Mouse (Mus musculus) ovary, postnatal 36 days (tissue): ENCODE data around the gene Mrpl39.
A peak's percentile ranks its signal among the peaks of the same experiment; 100 is the strongest.

Source experiments
- DNase-seq: peaks from one replicate; pipeline ENCODE4 v3.0.0; 2022; ENCODE audit warnings: low spot score, mixed read lengths

Mrpl39 gene

DNA sequence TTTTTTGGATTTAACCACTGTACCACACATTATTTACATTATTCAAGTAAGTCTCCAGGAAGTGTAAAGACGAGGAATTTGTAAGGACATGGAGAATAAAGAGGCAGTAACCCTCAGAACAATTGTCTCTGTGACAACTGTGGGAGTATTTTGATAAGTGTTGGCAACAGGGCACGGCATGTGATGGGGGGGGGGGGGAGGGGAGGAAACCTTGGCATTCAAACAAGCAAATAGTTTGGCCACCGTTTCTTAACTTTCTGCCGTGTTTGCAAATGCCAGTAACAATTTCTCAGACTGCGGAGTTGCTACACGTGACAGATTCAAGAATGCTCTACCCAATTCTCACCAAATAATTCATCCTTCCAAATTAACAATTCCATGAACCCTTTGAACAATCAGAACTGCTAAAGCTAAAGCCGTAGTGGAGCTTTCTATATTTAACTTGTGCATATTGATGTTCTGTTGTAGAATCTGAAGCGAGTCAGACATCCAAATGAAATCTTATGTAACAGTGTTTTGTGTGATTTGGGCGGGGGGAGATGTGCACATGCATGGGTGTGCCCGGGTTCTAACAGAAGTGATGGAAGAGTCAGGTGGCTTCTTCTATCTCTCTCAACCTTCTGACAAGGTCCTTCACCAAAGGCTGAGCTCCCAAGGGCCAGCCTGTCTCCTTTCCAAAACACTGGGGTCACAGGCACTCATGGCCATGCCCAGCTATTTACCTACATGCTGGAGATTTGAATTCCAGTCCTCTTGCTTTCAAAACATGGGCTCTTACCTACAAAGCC is 9.4 kb upstream of the Mrpl39 start:
- no peak for DNase-seq

DNA sequence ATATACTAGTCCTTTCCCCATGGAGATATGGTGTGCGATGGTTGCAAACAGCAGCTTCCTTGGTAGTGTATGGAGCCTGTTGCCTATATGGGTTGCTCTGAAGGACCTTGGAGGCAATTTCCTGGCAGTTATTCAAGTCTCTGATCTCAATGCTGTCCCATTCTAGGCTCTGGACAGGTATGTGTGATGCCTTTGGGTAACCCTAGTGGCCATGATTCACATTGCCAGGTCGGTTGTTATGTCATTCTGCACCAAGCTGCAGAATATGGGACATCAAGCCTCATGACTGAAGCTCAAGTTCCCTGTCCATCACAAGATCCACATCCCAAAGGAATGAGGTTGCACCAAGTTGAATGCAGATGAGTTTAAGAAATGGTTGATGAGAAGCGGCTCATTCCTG is 1.8 kb upstream of the Mrpl39 start:
- DNase-seq: no peak

DNA sequence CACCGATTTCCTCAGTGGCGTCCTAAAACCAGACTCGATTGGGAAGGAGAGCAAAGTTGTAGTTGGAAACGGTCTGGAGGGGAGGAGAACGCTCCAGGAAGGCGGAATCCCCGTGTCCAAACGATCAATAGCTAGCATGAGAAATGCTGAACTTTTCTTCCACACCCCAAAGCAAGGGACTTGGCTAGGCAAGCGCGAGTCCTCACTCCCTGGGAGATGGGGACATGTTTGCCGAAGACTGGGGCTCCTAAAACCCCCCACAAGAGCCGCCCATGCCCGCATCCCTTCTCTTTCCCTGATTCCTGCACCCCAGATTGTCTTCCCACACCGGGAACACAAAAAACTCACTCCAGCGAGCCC is 756 bp downstream of the Mrpl39 start:
- no peak for DNase-seq

DNA sequence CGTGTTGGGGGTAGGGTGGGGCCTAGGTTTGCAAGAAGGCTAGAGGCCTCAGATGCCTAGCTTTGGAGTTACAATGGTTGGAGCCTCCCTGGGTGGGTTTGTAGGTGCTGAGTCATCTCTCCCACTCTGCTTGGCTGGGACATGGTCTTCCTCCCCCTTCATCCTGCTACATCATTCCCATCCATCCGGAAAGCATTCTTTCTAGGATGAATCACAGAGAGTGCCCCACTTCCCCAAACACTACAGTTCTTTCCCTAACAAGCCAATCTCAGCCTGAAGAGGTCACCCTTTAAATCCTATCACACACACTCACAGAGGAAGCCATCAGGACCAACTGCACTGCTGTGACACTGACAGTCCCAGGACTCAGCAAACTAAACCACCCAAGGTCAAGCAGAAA is 14.9 kb downstream of the Mrpl39 start:
- DNase-seq: no peak

DNA sequence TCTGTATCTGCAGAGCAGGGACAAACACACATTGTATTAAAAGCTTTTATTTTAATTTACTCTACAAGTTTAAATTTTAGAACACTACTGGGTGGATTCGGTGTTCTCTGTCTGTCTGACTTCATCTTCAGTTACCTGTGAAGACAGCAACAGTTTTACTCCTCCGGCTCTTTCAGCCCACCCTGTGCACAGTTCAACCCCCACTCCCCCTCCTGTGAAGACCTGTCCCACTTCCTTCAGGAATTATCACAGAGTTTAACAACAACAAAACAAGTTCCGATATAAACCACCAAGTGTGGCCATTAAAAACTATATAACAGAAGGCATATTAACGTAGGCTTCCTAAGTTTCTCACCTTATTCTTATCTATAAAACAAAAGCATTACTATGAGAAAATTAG is 17.3 kb downstream of the Mrpl39 start:
- DNase-seq: no peak

DNA sequence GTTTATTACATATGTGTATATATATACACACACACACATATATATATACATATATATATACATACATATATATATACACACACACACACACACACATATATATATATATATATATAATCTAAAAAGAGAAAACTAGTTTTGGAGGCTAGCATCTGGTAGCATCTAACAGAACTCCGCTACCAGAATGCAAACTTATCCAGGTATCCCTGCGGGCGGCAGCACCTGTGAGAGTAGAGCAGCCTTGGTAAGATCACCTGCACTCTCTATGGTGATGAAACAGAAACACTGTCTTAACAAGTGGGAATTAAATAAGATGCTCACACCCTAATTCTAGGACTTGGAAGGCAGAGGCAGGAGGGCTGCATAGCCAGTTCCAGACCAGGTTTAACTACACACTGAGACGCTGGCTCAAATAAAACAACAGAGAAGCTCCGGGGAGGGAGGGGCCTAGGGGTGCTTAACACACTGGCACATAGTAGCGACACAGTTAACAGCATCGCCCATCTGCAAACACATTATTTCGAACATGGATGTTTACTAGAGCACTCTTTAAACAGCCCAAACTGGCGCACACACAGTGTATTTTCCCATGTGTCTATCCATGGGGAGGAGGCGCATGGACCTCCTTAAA is 17.8 kb downstream of the Mrpl39 start:
- DNase-seq: no peak

DNA sequence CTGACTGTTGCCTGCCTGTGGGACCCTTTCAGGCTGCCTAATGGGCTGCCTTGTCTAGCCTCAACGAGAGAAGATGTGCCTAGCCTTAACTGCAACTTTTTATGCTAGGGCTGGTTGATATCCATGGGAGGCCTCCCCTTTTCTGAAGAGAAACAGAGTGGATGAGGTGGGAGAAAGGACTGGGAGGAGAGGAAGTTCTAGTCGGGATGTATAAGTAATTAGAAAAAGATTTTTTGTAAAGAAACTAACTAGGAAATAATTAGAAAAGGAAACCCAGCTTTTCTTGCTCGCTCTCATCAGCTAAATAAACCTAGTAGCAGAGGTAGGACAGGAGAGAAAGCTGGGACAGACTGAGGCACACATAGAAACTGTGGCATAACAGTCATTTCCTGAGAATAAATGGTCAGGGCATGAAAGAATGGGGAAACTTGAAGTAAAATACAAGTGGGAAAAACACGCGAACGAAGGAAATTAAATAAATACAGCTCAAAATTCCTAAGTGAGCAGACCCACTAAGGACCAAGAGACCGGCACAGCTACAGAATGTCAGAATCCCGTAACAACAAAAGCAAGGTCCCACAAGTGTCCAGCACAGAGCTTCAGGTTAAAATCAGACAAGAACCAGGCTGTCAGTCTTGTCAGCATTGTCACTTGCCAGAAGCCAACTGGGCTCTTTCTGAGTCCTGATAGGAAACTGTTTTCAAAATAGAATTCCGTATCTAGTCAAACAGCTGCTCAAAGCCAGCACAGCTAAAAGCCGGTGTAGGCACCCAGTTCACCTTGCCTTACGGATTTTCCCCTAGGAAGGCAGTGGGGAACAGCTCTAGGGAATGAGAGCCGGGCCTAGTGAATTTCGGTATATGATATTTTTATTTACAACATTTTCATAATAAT is 18.6 kb downstream of the Mrpl39 start:
- DNase-seq: no peak

DNA sequence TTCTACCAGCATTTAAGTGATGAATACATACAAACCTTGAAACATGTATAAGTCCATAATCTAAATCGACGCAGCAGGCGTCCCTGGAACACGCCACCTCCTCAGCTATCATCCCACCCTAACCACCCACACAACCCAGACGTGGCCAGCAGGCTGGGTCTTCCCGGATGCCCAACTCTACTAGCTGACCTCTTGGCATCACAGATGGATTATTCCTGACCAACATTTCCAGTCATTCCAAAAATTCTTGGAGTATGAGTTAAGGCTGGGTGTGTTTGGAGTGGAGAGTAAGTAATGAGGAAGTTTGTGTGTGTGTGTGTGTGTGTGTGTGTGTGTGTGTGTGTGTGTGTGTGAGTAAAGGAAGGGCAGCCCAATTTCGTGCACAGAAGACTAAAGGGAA is 19.3 kb downstream of the Mrpl39 start:
- no peak for DNase-seq

DNA sequence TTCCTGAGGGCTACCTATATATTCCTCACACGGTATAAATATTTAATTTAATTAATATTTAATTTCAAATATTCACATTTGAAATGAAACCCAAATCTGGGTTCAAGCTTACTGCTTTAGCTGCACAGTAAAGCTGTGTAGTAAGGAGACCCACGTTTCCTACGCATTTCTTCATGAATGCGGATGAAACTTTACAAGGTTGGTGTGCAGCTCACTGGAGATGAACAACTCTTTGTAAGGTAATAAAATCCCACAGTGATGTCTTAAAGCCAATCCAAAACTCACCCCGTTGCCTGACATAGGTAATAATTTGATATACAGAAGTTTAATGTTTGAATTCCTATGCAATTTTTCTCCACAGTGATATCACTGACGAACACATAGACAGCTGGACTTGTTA is 20.6 kb downstream of the Mrpl39 start:
- no peak for DNase-seq

DNA sequence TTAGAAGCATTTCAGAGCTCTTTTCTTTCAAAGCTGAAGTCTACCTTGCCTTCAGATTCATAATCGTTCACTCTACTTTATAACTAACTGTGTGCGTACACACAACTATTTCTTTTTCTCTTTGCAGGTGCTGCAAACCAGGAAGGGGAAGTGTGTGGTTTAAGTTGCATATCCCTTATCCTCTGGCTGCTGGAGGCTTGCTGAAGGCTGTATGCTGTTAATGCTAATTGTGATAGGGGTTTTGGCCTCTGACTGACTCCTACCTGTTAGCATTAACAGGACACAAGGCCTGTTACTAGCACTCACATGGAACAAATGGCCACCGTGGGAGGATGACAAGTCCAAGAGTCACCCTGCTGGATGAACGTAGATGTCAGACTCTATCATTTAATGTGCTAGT is 21.6 kb downstream of the Mrpl39 start:
- DNase-seq: no peak

DNA sequence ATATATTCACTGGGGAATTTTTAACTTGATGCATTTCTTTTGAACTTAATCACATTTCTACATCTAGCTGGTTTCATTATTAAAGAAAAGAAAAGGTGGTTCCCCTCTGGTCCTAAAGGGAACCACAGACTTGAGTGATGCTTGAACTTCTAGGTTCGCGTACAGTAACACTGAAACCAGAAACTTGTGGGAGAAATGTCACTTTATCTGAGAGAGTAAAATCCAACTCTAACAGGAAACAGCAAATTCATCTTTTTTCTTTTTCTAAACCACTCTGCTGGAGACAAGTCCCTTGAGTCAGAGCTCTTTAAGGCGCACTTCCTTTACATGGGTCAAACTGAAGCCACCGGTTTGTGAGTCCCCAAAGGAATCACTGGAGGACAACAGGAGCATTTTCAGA is 22.4 kb downstream of the Mrpl39 start:
- DNase-seq: no peak

DNA sequence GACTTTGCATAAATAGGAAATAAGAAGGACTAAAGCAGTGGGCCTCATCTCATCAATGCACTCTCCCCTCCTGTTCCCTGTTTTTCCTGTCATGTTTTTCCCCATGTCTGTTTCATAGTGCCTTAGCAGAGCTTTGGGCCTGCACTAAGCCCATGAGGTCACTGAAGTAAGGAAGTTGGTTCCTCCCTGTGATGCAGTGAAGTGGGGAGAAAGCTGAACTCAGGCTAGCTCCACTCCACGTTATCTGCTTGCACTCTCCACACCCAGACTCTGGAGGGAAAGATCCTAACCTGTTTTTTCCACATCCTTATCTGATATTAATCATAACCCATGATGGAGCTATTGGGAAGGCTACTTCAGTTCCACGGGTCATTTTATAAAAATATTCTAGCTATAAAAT is 26.9 kb downstream of the Mrpl39 start:
- no peak for DNase-seq

DNA sequence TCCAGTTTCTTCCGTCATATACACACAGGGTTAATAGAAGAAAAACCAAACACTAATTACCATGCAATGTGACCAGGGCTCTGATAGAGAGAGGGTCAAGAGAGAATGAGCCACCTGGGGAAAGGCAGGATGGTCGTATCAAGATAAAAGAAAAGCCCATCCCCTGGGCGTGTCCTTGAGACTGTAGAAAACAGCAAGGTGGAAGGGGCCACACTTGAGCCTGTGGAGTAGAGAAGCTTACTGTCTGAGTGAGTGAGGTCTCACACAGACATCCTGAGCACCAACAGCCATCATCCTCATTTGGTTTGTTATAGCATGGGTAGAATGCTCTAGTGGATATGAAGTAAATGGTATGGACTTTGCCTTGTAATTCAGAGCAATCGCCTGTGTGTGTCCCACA is 27.7 kb downstream of the Mrpl39 start:
- DNase-seq: no peak

DNA sequence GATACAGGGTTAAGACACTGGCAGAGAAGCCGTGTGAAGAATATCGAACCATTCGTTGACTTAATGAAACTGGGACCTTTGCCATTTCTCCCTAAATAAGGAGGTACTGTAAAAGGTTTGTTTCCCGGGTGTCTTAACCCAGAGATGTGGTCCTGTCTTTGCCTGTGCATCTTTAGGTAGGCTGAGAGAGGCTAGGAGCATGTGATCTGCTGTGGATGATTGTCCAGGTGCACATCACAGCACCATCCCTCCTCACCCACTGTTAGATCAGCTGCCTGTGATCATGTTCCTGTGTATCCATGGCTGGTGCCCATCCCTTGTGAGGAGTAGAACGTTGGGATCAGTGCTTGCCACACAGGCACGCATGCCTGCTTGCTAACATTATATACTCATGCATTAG is 29.0 kb downstream of the Mrpl39 start:
- DNase-seq: no peak

DNA sequence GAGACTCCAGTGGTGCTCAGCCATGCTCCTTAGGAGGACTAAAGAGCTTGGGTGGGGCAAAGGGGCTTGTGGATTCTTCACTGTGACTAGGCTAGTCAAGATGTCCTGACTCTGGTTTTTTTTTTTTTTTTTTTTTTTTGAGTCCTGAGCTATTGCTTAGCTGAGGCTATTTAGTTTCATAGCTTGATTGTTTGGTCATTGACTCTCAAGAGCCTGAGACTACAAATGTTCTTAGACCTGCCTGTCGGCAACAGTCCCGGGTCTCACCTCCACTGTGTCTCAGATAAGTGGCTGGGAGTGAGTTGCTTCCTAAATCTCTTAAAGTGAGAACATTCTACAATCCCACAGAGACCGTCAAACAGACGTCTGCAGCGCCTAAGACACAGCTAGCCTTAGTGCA is 30.0 kb downstream of the Mrpl39 start:
- no peak for DNase-seq

DNA sequence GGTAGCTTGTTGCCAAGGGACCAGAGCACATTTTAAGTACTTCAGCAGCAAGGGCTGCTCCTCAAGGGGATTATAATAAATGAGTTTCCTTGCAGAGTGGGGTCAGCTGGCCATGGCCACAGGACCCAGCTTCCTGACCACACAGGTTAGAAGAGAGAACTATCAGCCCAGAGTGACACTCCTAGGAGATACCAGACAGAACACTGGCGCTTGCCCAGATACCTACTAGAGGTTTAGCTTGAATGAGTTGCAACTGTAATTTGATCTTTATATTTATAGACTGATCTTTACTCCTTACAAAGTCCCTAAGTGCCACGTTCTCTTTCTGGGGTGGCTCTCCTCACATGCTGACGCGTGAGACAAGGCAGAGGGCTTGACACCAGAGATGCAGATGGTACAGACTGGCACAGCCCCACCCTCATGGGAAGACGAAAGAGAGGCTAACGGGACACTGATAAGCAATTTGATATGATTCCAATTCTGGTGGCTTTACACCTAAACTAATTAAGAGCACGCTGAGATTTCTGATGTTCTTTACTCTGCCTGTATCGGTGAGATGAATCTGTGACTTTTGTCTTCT is 30.8 kb downstream of the Mrpl39 start:
- no peak for DNase-seq

DNA sequence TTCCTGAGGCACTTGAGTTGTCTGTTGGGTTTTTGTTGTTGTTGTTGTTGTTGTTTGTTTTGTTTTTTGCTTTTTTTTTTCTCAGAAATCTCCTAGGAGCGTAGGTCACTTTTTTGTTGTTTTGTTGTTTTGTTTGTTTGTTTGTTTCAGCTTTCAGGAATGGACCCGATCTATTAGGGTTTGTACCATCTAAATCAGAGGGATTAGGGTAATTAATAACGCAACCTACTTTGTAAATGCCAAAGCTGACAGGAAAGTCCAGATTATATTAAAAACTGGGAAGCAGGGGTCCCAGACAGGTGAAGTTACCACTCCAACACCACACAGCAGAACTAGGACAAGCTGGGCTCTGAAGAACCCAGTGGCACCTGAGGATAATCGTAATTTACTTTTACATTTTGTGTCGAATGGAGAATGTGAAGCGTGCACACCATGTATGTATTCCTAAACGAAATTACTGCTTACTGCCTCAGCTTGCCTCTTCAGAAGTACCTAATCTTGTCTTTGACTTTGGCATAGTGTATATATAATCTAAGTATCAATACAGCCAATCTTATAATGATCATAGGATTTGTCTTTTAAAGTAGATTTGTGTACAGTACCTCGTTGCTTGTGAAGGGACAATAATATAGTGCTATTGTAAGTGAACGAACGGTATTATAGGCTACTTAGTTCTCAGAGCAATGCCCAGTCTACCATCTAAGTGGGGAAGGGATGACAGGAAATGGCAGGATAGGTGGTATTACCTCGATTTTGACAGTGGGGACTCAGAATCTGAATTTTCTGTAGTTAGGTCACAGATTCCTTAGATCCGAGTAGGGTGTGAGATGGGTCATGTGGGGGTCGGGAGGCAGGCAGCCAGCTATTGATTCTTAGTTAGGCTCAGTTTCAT is 31.5 kb downstream of the Mrpl39 start:
- no peak for DNase-seq

DNA sequence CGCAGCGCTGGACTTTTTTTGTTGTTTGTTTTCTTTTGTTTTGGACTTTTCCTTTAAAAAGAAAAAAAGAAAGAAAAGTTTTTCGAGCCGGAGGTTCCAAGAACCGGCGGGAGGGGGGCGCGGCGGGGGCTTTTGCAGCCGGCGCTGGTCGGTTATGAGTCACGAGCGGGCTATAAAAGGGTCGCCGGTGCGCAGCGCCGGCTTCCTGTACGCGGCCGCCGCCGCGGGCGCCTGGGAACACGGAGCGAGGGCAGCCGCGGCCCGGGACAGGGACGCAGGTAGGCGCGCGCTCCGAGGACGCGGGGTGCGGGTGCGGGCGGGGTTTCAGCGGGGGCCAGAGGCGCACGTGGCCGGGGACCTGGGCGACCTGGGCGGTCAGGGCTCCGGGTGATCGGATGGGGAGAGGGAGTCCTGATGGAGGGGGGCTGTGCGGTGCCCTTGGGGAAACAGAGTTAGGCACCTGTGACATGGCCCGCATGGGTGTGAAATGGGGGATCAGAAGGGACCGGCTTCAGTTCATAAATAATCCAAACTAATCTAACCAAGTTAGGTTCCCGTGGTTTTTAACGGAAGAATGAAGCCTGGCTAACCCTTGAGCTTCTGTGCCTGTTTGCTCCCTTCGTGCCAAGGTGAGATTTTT is 32.3 kb downstream of the Mrpl39 start:
- DNase-seq: peak; percentile 42

DNA sequence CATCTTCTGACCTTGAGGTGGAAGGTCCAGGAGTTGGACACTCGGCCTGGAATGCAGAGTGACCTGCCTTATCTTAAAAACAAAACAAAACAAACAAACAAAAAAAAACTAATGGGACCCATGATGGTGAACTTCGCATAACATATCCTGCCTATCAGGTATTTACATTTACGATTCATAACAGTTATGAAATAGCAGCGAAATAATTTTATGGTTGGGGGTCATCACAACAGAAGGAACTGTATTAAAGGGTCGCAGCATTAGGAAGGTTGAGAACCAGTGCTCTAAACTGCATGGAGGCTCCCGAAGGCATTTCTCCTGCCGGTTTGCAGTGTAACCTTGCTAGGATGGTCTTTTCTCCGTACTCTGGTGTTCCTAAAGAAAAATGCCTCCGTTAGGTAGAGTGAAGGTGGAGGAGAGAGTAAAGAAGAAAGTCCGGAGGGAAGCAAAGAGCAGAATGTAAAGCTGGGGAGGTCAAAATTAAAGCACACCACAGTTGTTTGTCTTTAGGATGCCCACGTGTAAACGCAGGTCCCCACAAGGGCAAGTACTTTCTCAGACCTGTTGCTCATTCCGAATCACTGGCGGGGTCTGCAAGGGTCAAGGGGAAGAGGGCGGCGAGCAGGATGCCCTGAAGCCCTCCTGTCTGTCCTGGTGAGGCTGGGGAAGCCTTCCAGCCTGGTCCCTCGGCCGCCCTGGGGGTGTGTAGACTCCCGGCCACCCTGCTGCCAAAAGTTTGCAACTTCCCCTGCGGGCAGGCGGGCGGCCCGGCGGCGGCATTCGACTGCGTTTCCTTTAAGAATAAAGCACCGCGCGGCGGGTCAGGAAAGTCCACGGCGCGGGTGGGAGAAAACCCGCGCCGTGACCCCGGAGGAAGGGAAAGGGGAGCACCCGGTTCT is 33.1 kb downstream of the Mrpl39 start:
- DNase-seq: peak; percentile 39

DNA sequence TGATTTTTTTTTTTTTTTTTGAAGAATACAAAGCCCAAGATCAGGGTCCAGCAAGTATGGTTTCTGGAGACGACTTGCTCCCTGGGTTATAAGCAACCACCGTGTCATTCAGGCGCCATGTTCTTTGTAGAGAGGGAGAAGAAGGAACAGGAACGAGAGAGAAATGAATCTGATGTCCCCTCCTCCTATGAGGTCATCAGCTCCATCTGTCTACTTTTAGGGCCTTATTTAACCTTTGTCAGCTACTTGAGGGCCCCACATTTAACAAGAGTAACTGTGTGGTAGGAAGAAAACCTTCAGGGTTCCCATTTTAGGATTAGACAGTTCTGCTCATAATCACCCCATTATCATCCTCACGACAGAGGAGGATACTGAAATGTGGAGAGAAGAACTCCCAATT is 34.5 kb downstream of the Mrpl39 start:
- no peak for DNase-seq
